Mouse (Mus musculus): Measurements from ENCODE around the gene Ppm1h. TPM values are rescaled to one million over a fixed set of nuclear protein-coding genes. Genes with fewer than 3 reads are reported as not detected.
A peak's percentile ranks its signal among the peaks of the same experiment; 100 is the strongest.

Ppm1h gene
- polyA plus RNA-seq, 1 experiment from 2014 or later: 12.2 TPM

- H3K9ac ChIP-seq (replicated peaks; ENCODE audit: low read depth, low read length): peak overlapping the region; percentile 54
- peak overlapping the region; percentile 97 for H3K27ac ChIP-seq (ENCODE audit: low read length)
- peak; percentile 82 for ATAC-seq
- H3K9me3 ChIP-seq (ENCODE audit: control insufficient read depth, low read length): no peaks in the 10 kb centered on the region
- H3K4me2 ChIP-seq (ENCODE audit: low read length): peak overlapping the region; percentile 44
- peak overlapping the region; percentile 10; the same call in 1 of the 2 replicates for H3K4me3 ChIP-seq (replicated peaks; ENCODE audit: low read length)
- peaks cover 52% of the 10 kb centered on the region for H3K4me1 ChIP-seq (replicated peaks; ENCODE audit: control insufficient read depth, insufficient read depth, low read length)
- H3K36me3 ChIP-seq (ENCODE audit: control insufficient read depth, insufficient read depth): no peaks in the 10 kb centered on the region
- no peaks in the 10 kb centered on the region for H3K27me3 ChIP-seq (replicated peaks; ENCODE audit: control insufficient read depth, insufficient read depth, low read length)
- WGBS: 2% methylated on average over 15 of the region's 15 CpGs
These were observed 205.5 kb downstream of the Ppm1h start for GRCm38 (mm10) chr10:122883823-122884743.

DNA sequence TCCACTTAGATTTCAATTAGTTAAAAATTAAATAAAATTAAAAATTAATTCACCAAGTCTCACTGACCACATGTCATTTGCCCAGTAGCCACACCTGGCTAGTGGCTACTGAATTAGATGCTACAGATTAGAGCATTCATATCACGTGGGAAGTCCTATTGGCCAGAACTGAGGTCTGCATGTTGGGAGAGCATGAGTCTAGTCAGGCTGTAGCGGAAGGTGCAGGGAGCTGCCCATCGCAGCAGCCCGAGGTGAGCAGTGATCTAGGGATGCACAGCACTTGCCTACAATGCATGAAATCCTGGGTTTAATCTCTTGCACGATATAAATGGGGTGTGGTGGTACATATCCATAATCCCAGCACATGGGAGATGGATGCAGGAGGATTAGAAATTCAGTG, 206.7 kb downstream of the Ppm1h start:
- Histone ChIP-seq H3K9me3 (ENCODE audit: control insufficient read depth, low read length) (no peaks in the 10 kb centered on the region), H3K4me1 (replicated peaks; ENCODE audit: control insufficient read depth, insufficient read depth, low read length) (peaks cover 52% of the 10 kb centered on the region), H3K27ac (ENCODE audit: low read length) (peak overlapping the region; percentile 97), H3K4me3 (replicated peaks; ENCODE audit: low read length) (no peak overlapping the region), H3K27me3 (replicated peaks; ENCODE audit: control insufficient read depth, insufficient read depth, low read length) (no peaks in the 10 kb centered on the region), H3K4me2 (ENCODE audit: low read length) (no peak overlapping the region), H3K36me3 (ENCODE audit: control insufficient read depth, insufficient read depth) (no peaks in the 10 kb centered on the region), H3K9ac (replicated peaks; ENCODE audit: low read depth, low read length) (no peak overlapping the region; the same call in 1 of the 2 replicates)
- no peak for ATAC-seq
- 74% methylated on average over 5 of the region's 5 CpGs for WGBS

GRCm38 (mm10) chr10:122886055-122886915, 207.7 kb downstream of the Ppm1h start:
- H3K36me3 ChIP-seq (ENCODE audit: control insufficient read depth, insufficient read depth): no peaks in the 10 kb centered on the region
- under 1% methylated on average over 26 of the region's 26 CpGs for whole genome bisulfite sequencing
- peak overlapping the region; percentile 42 for H3K4me2 ChIP-seq (ENCODE audit: low read length)
- H3K27me3 ChIP-seq (replicated peaks; ENCODE audit: control insufficient read depth, insufficient read depth, low read length): no peaks in the 10 kb centered on the region
- H3K4me3 ChIP-seq (replicated peaks; ENCODE audit: low read length): 0 out of 2 replicates have a peak overlapping the region, but pooled peaks have one; percentile 10
- H3K9me3 ChIP-seq (ENCODE audit: control insufficient read depth, low read length): no peaks in the 10 kb centered on the region
- ATAC-seq: peak; percentile 34
- peak overlapping the region; percentile 43 for H3K9ac ChIP-seq (replicated peaks; ENCODE audit: low read depth, low read length)
- peak overlapping the region; percentile 91 for H3K27ac ChIP-seq (ENCODE audit: low read length)
- H3K4me1 ChIP-seq (replicated peaks; ENCODE audit: control insufficient read depth, insufficient read depth, low read length): peaks cover 52% of the 10 kb centered on the region

DNA sequence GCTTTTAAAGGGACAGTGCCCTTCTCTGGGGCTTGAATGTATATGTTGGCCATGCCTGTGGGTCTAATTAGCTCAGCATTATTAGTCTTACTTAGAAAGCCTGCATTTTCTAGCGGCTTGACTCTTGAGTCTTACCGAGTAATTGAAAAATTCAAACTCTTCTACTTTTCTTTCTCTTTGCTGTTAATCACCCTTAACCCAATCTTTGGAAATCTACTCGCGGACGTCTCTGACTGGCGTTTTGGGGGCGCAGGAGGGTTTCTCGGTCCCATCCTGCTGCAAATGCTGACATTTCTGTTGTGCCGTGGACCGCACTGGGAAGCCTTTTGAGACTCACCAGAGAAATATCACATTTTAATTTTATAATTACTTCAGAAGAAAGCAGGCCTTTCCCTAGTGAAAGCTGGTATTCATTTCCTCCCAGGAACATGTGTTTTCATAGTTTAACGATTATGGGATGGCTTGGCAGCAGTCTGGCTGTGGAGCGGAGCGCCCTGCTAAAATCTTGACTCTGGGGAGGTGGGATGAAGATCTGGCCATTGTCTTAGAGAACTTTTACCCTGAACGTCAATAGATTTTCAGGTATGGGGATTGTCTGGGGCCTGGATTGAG, 208.5 kb downstream of the Ppm1h start:
- 13% methylated on average over 14 of the region's 14 CpGs for WGBS
- H3K9me3 ChIP-seq (ENCODE audit: control insufficient read depth, low read length): no peaks in the 10 kb centered on the region
- no peaks in the 10 kb centered on the region for H3K36me3 ChIP-seq (ENCODE audit: control insufficient read depth, insufficient read depth)
- H3K9ac ChIP-seq (replicated peaks; ENCODE audit: low read depth, low read length): peak overlapping the region; percentile 43
- H3K4me1 ChIP-seq (replicated peaks; ENCODE audit: control insufficient read depth, insufficient read depth, low read length): peaks cover 52% of the 10 kb centered on the region
- no peak overlapping the region for H3K4me3 ChIP-seq (replicated peaks; ENCODE audit: low read length)
- ATAC-seq: no peak; the same call in 1 of the 2 replicates
- H3K4me2 ChIP-seq (ENCODE audit: low read length): peak overlapping the region; percentile 42
- peak overlapping the region; percentile 91 for H3K27ac ChIP-seq (ENCODE audit: low read length)
- no peaks in the 10 kb centered on the region for H3K27me3 ChIP-seq (replicated peaks; ENCODE audit: control insufficient read depth, insufficient read depth, low read length)

DNA sequence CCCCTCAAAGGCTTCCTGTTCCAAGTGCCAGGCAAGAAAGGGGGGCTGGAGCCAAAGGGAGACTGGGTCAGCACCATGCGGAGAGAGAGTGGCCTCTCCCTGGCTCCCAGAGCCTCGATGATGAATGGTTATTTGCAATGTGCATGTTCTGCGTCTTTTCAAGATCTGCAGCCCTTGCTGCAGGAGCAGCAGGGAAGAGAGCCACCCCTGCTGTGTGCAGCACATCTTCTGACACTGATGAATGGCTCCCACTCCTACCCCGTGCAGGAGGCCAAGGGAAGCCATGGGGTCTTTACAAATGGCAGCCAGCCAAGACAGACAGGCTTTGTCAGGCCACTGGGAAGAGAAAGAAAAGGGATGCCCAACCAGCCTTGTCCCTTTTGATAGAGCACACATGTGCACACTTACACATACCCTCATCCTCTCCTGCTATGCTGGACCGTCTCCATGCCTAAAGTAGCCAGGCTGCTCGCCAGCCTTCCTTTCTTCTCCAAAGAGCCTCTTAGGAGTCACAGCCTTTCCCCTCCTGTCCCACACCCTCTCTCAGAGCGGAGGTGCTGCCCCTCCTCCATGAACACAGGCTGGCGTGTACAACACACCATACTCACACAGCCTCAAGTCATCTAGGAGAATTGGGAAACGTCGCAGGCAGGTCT, 209.1 kb downstream of the Ppm1h start:
- H3K9ac ChIP-seq (replicated peaks; ENCODE audit: low read depth, low read length): peak overlapping the region; percentile 20; the same call in 1 of the 2 replicates
- no peak overlapping the region for H3K4me2 ChIP-seq (ENCODE audit: low read length)

GRCm38 (mm10) chr10:122890682-122891350, 212.3 kb downstream of the Ppm1h start:
- H3K4me3 ChIP-seq (replicated peaks; ENCODE audit: low read length): no peak overlapping the region
- no peak for ATAC-seq
- H3K4me1 ChIP-seq (replicated peaks; ENCODE audit: control insufficient read depth, insufficient read depth, low read length): peaks cover 34% of the 10 kb centered on the region
- H3K4me2 ChIP-seq (ENCODE audit: low read length): no peak overlapping the region
- WGBS: 86% methylated on average over 14 of the region's 14 CpGs
- H3K27ac ChIP-seq (ENCODE audit: low read length): no peak overlapping the region
- H3K9ac ChIP-seq (replicated peaks; ENCODE audit: low read depth, low read length): no peak overlapping the region
- no peaks in the 10 kb centered on the region for H3K27me3 ChIP-seq (replicated peaks; ENCODE audit: control insufficient read depth, insufficient read depth, low read length)
- H3K36me3 ChIP-seq (ENCODE audit: control insufficient read depth, insufficient read depth): no peaks in the 10 kb centered on the region
- no peaks in the 10 kb centered on the region for H3K9me3 ChIP-seq (ENCODE audit: control insufficient read depth, low read length)

More for the DNA sequence above, 209.1 kb downstream of the Ppm1h start:
- 20% methylated on average over 10 of the region's 10 CpGs for WGBS
- peaks cover 52% of the 10 kb centered on the region for H3K4me1 ChIP-seq (replicated peaks; ENCODE audit: control insufficient read depth, insufficient read depth, low read length)
- H3K9me3 ChIP-seq (ENCODE audit: control insufficient read depth, low read length): no peaks in the 10 kb centered on the region
- no peaks in the 10 kb centered on the region for H3K27me3 ChIP-seq (replicated peaks; ENCODE audit: control insufficient read depth, insufficient read depth, low read length)
- H3K27ac ChIP-seq (ENCODE audit: low read length): peak overlapping the region; percentile 91
- peak; percentile 7; the same call in 1 of the 2 replicates for ATAC-seq
- H3K36me3 ChIP-seq (ENCODE audit: control insufficient read depth, insufficient read depth): no peaks in the 10 kb centered on the region
- H3K4me3 ChIP-seq (replicated peaks; ENCODE audit: low read length): no peak overlapping the region

DNA sequence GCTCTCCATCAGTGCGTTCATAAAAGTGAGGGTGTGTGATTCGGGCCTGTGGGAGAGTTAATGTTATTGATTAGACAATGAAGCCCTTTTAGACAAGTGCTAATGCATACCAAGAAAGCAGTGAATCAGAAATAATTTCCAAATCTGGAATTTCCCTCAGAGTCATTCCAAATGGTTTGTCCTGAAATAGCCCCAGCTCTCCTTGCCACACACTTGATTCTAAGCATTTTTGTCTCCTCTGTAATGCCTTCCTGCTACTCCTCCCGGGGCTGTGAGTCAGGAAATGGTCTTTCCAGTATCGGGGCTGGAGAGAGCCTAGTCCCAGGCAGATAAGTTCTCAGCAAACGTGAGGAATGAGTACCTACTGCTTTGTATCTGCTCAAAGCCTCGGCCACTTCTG, 212.9 kb downstream of the Ppm1h start:
- no peak for ATAC-seq
- Histone ChIP-seq H3K27me3 (replicated peaks; ENCODE audit: control insufficient read depth, insufficient read depth, low read length) (no peaks in the 10 kb centered on the region), H3K36me3 (ENCODE audit: control insufficient read depth, insufficient read depth) (no peaks in the 10 kb centered on the region), H3K4me1 (replicated peaks; ENCODE audit: control insufficient read depth, insufficient read depth, low read length) (peaks cover 28% of the 10 kb centered on the region), H3K27ac (ENCODE audit: low read length) (no peak overlapping the region), H3K9ac (replicated peaks; ENCODE audit: low read depth, low read length) (no peak overlapping the region), H3K4me2 (ENCODE audit: low read length) (no peak overlapping the region), H3K4me3 (replicated peaks; ENCODE audit: low read length) (no peak overlapping the region), H3K9me3 (ENCODE audit: control insufficient read depth, low read length) (no peaks in the 10 kb centered on the region)
- 66% methylated on average over 6 of the region's 6 CpGs for WGBS

- no peaks in the 10 kb centered on the region for H3K27me3 ChIP-seq (replicated peaks; ENCODE audit: control insufficient read depth, insufficient read depth, low read length)
- H3K9me3 ChIP-seq (ENCODE audit: control insufficient read depth, low read length): no peaks in the 10 kb centered on the region
- peaks cover 8% of the 10 kb centered on the region for H3K4me1 ChIP-seq (replicated peaks; ENCODE audit: control insufficient read depth, insufficient read depth, low read length)
- 48% methylated on average over 12 of the region's 12 CpGs for WGBS
- ATAC-seq: peak; percentile 39; the same call in 1 of the 2 replicates
- no peaks in the 10 kb centered on the region for H3K36me3 ChIP-seq (ENCODE audit: control insufficient read depth, insufficient read depth)
- no peak overlapping the region for H3K4me3 ChIP-seq (replicated peaks; ENCODE audit: low read length)
- peak overlapping the region; percentile 31; the same call in 1 of the 2 replicates for H3K27ac ChIP-seq (ENCODE audit: low read length)
- H3K4me2 ChIP-seq (ENCODE audit: low read length): no peak overlapping the region
- no peak overlapping the region for H3K9ac ChIP-seq (replicated peaks; ENCODE audit: low read depth, low read length)
These were observed 216.1 kb downstream of the Ppm1h start for GRCm38 (mm10) chr10:122894555-122895069.

Data from forebrain, embryonic 16.5 days (tissue).